Mouse (Mus musculus): ENCODE data around the gene Unc119. TPM values are rescaled to one million over a fixed set of nuclear protein-coding genes. Genes with fewer than 3 reads are reported as not detected.

The Unc119 gene
- polyA plus RNA-seq, 1 experiment from 2014 or later, result 81.8 TPM

GRCm38 (mm10) chr11:78360789-78361131 lies 17.5 kb downstream of the Unc119 start:
- H3K27ac ChIP-seq (ENCODE audit: low read length), result no peak overlapping the region
- no peak overlapping the region for H3K4me2 ChIP-seq (ENCODE audit: low read length)
- H3K4me1 ChIP-seq (ENCODE audit: control insufficient read depth, insufficient read depth, low read length), result no peaks in the 10 kb centered on the region
- H3K9me3 ChIP-seq (replicated peaks; ENCODE audit: control insufficient read depth, low read length, poor library complexity, severe bottlenecking), result no peaks in the 10 kb centered on the region
- no peak overlapping the region for H3K9ac ChIP-seq (ENCODE audit: low read depth, low read length)
- H3K36me3 ChIP-seq (ENCODE audit: control insufficient read depth, insufficient read depth, low read length), result no peaks in the 10 kb centered on the region
- WGBS, result 74% methylated on average over 2 of the region's 2 CpGs
- no peak overlapping the region for H3K4me3 ChIP-seq (ENCODE audit: low read depth, low read length)
- no peak for ATAC-seq
- H3K27me3 ChIP-seq (ENCODE audit: control insufficient read depth, insufficient read depth, low read depth, low read length), result no peaks in the 10 kb centered on the region

- Histone ChIP-seq H3K4me2 (ENCODE audit: low read length) (no peak overlapping the region), H3K27ac (ENCODE audit: low read length) (no peak overlapping the region), H3K9ac (ENCODE audit: low read depth, low read length) (no peak overlapping the region), H3K9me3 (replicated peaks; ENCODE audit: control insufficient read depth, low read length, poor library complexity, severe bottlenecking) (no peaks in the 10 kb centered on the region), H3K36me3 (ENCODE audit: control insufficient read depth, insufficient read depth, low read length) (no peaks in the 10 kb centered on the region), H3K4me1 (ENCODE audit: control insufficient read depth, insufficient read depth, low read length) (no peaks in the 10 kb centered on the region), H3K27me3 (ENCODE audit: control insufficient read depth, insufficient read depth, low read depth, low read length) (no peaks in the 10 kb centered on the region), H3K4me3 (ENCODE audit: low read depth, low read length) (no peak overlapping the region)
- ATAC-seq, result no peak
- WGBS, result 85% methylated on average over 13 of the region's 13 CpGs
These were observed 20.2 kb downstream of the Unc119 start for GRCm38 (mm10) chr11:78363309-78364007.

GRCm38 (mm10) chr11:78364103-78364502 lies 20.8 kb downstream of the Unc119 start:
- H3K9me3 ChIP-seq (replicated peaks; ENCODE audit: control insufficient read depth, low read length, poor library complexity, severe bottlenecking), result no peaks in the 10 kb centered on the region
- H3K4me2 ChIP-seq (ENCODE audit: low read length), result no peak overlapping the region
- ATAC-seq, result no peak
- H3K27ac ChIP-seq (ENCODE audit: low read length), result no peak overlapping the region
- WGBS, result 47% methylated on average over 7 of the region's 8 CpGs
- H3K4me3 ChIP-seq (ENCODE audit: low read depth, low read length), result no peak overlapping the region
- no peaks in the 10 kb centered on the region for H3K36me3 ChIP-seq (ENCODE audit: control insufficient read depth, insufficient read depth, low read length)
- H3K9ac ChIP-seq (ENCODE audit: low read depth, low read length), result no peak overlapping the region
- H3K27me3 ChIP-seq (ENCODE audit: control insufficient read depth, insufficient read depth, low read depth, low read length), result no peaks in the 10 kb centered on the region
- H3K4me1 ChIP-seq (ENCODE audit: control insufficient read depth, insufficient read depth, low read length), result no peaks in the 10 kb centered on the region

DNA sequence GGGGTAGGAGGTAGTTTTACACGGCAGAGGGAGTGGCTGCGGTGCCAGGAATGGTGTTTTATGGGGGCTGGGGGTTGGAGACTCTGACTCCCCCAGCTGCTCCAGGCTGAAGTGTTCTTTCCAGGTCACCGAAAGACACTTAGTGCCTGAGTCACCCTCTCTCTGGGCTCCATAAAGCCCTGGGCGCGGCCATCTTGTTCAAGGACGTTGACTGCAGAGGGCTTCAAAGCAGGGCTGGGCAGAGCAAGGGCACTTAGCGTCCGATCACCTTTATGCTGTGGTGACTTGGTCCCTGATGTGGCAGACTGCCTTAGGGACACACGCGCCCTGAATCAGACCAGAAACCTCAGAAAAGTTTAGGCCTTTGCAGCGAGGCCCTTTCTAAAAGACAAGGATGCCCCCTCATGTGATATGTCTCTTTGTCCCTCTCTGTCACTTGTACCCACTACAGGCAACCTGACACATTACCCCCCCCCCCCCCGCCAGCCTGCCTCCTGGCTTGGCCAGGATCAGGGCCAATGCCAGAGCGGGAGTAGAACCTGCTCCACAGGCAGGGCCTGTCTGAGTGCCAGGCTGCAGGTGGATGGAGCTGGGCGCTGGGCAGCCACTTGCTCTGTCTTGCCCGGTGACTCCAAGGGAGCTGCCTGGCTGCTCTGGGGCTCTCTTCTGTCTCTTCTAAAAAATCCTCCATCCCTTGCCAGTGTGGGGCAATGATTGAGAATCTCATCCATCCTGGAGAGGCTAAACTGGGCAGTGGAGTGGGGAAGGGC lies 24.4 kb downstream of the Unc119 start:
- H3K9me3 ChIP-seq (replicated peaks; ENCODE audit: control insufficient read depth, low read length, poor library complexity, severe bottlenecking), result no peaks in the 10 kb centered on the region
- no peaks in the 10 kb centered on the region for H3K36me3 ChIP-seq (ENCODE audit: control insufficient read depth, insufficient read depth, low read length)
- H3K9ac ChIP-seq (ENCODE audit: low read depth, low read length), result no peak overlapping the region
- no peak overlapping the region for H3K27ac ChIP-seq (ENCODE audit: low read length)
- no peaks in the 10 kb centered on the region for H3K4me1 ChIP-seq (ENCODE audit: control insufficient read depth, insufficient read depth, low read length)
- H3K4me2 ChIP-seq (ENCODE audit: low read length), result no peak overlapping the region
- 92% methylated on average over 15 of the region's 15 CpGs for WGBS
- no peak overlapping the region for H3K4me3 ChIP-seq (ENCODE audit: low read depth, low read length)
- ATAC-seq, result no peak
- no peaks in the 10 kb centered on the region for H3K27me3 ChIP-seq (ENCODE audit: control insufficient read depth, insufficient read depth, low read depth, low read length)

- 55% methylated on average over 1 of the region's 1 CpGs for WGBS
- Histone ChIP-seq H3K27ac (ENCODE audit: low read length) (no peak overlapping the region), H3K9ac (ENCODE audit: low read depth, low read length) (no peak overlapping the region), H3K36me3 (ENCODE audit: control insufficient read depth, insufficient read depth, low read length) (no peaks in the 10 kb centered on the region), H3K4me2 (ENCODE audit: low read length) (no peak overlapping the region), H3K4me3 (ENCODE audit: low read depth, low read length) (no peak overlapping the region), H3K27me3 (ENCODE audit: control insufficient read depth, insufficient read depth, low read depth, low read length) (no peaks in the 10 kb centered on the region), H3K9me3 (replicated peaks; ENCODE audit: control insufficient read depth, low read length, poor library complexity, severe bottlenecking) (no peaks in the 10 kb centered on the region), H3K4me1 (ENCODE audit: control insufficient read depth, insufficient read depth, low read length) (no peaks in the 10 kb centered on the region)
- ATAC-seq, result no peak
These were observed 27.1 kb downstream of the Unc119 start for GRCm38 (mm10) chr11:78370389-78370788.

- no peaks in the 10 kb centered on the region for H3K27me3 ChIP-seq (ENCODE audit: control insufficient read depth, insufficient read depth, low read depth, low read length)
- 94% methylated on average over 11 of the region's 11 CpGs for WGBS
- no peak overlapping the region for H3K9ac ChIP-seq (ENCODE audit: low read depth, low read length)
- H3K36me3 ChIP-seq (ENCODE audit: control insufficient read depth, insufficient read depth, low read length), result no peaks in the 10 kb centered on the region
- no peak overlapping the region for H3K27ac ChIP-seq (ENCODE audit: low read length)
- H3K4me3 ChIP-seq (ENCODE audit: low read depth, low read length), result no peak overlapping the region
- H3K4me1 ChIP-seq (ENCODE audit: control insufficient read depth, insufficient read depth, low read length), result no peaks in the 10 kb centered on the region
- ATAC-seq, result no peak
- H3K4me2 ChIP-seq (ENCODE audit: low read length), result no peak overlapping the region
- no peaks in the 10 kb centered on the region for H3K9me3 ChIP-seq (replicated peaks; ENCODE audit: control insufficient read depth, low read length, poor library complexity, severe bottlenecking)
These were observed 28.4 kb downstream of the Unc119 start for GRCm38 (mm10) chr11:78371711-78372110.

DNA sequence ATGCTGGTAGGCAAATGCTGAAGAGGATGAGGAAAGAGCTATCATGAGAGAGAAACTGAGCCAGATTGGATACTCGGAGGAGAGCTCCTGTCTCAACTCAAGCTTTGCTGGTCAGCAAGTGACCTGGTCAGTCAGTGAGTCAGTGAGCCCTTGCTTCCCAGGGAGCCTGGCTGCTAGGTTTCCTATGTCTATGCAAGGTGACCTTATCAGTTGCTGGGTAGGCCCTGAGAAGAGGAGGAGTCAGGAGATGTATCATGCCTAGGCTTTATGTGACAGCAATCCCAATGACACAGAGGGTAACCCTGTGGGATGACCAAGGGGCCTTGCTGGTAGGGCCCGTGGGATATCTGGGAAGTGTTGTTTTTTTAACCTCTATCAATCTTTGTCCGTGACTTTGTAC lies 28.9 kb downstream of the Unc119 start:
- H3K27me3 ChIP-seq (ENCODE audit: control insufficient read depth, insufficient read depth, low read depth, low read length), result no peaks in the 10 kb centered on the region
- H3K9me3 ChIP-seq (replicated peaks; ENCODE audit: control insufficient read depth, low read length, poor library complexity, severe bottlenecking), result no peaks in the 10 kb centered on the region
- no peak overlapping the region for H3K9ac ChIP-seq (ENCODE audit: low read depth, low read length)
- no peak for ATAC-seq
- no peaks in the 10 kb centered on the region for H3K36me3 ChIP-seq (ENCODE audit: control insufficient read depth, insufficient read depth, low read length)
- no peak overlapping the region for H3K4me3 ChIP-seq (ENCODE audit: low read depth, low read length)
- H3K4me1 ChIP-seq (ENCODE audit: control insufficient read depth, insufficient read depth, low read length), result no peaks in the 10 kb centered on the region
- H3K4me2 ChIP-seq (ENCODE audit: low read length), result no peak overlapping the region
- H3K27ac ChIP-seq (ENCODE audit: low read length), result no peak overlapping the region
- 88% methylated on average over 3 of the region's 3 CpGs for WGBS

GRCm38 (mm10) chr11:78372610-78373009 lies 29.3 kb downstream of the Unc119 start:
- Histone ChIP-seq H3K4me3 (ENCODE audit: low read depth, low read length) (no peak overlapping the region), H3K27me3 (ENCODE audit: control insufficient read depth, insufficient read depth, low read depth, low read length) (no peaks in the 10 kb centered on the region), H3K9ac (ENCODE audit: low read depth, low read length) (no peak overlapping the region), H3K4me2 (ENCODE audit: low read length) (no peak overlapping the region), H3K27ac (ENCODE audit: low read length) (no peak overlapping the region), H3K36me3 (ENCODE audit: control insufficient read depth, insufficient read depth, low read length) (no peaks in the 10 kb centered on the region), H3K4me1 (ENCODE audit: control insufficient read depth, insufficient read depth, low read length) (no peaks in the 10 kb centered on the region), H3K9me3 (replicated peaks; ENCODE audit: control insufficient read depth, low read length, poor library complexity, severe bottlenecking) (no peaks in the 10 kb centered on the region)
- 48% methylated on average over 7 of the region's 7 CpGs for WGBS
- no peak for ATAC-seq

- no peak overlapping the region for H3K9ac ChIP-seq (ENCODE audit: low read depth, low read length)
- no peak overlapping the region for H3K4me2 ChIP-seq (ENCODE audit: low read length)
- no peak overlapping the region for H3K4me3 ChIP-seq (ENCODE audit: low read depth, low read length)
- no peaks in the 10 kb centered on the region for H3K9me3 ChIP-seq (replicated peaks; ENCODE audit: control insufficient read depth, low read length, poor library complexity, severe bottlenecking)
- no peak overlapping the region for H3K27ac ChIP-seq (ENCODE audit: low read length)
- no peaks in the 10 kb centered on the region for H3K4me1 ChIP-seq (ENCODE audit: control insufficient read depth, insufficient read depth, low read length)
- no peak for ATAC-seq
- H3K27me3 ChIP-seq (ENCODE audit: control insufficient read depth, insufficient read depth, low read depth, low read length), result no peaks in the 10 kb centered on the region
- 85% methylated on average over 8 of the region's 8 CpGs for WGBS
- H3K36me3 ChIP-seq (ENCODE audit: control insufficient read depth, insufficient read depth, low read length), result no peaks in the 10 kb centered on the region
These were observed 30.9 kb downstream of the Unc119 start for GRCm38 (mm10) chr11:78374147-78374546.

Data from midbrain, embryonic 16.5 days (tissue).